Mouse (Mus musculus): ENCODE data around the gene Gdap1l1. TPM values are rescaled to one million over a fixed set of nuclear protein-coding genes. Genes with fewer than 3 reads are reported as not detected.

Gdap1l1 gene
- polyA plus RNA-seq, 1 experiment, result 0.43 TPM

DNA sequence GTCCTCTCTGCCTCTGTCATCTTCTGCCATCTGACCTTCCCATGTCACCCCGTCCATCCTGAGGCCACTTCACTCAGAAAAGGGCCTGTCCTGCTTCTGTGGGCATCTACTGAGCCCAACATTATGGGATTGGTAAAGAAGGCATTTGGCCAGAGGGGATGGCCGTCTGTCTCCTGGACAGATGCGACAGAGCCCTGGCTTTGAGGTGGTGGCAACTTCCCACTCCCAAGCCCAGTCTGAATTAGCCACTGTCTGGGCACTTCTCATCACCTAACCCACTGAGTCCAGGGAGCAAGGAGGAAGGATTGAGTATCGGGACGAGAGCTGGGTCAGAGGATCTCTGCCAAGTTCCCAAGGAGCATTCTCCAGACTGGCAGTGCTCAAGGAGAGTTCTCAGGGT lies 53.7 kb downstream of the Gdap1l1 start, which contains the start of gene R3hdml:
TSS of gene R3hdml (plus strand) at position 301 of the 400 bp plus-strand sequence.
- Histone ChIP-seq H3K27me3 (ENCODE audit: control insufficient read depth, insufficient read depth, insufficient read length) (peaks cover 31% of the 10 kb centered on the region), H3K79me2 (ENCODE audit: control insufficient read depth, insufficient read depth) (no peaks in the 10 kb centered on the region), H3K4me3 (peak within 1 kb of the TSS; percentile 7), H3K36me3 (ENCODE audit: control insufficient read depth, insufficient read depth) (no peaks in the 10 kb centered on the region), H3K4me2 (ENCODE audit: low read depth) (peak within 1 kb of the TSS; percentile 18), H3ac (ENCODE audit: control insufficient read depth, insufficient read length) (no peak within 1 kb of the TSS)
- TF ChIP-seq TCF12 (IDR thresholded peaks at IDR 0.05; ENCODE audit: insufficient read depth, poor library complexity, severe bottlenecking), result no peak
- no peak for TF ChIP-seq MYOG (IDR thresholded peaks at IDR 0.05; ENCODE audit: control insufficient read depth in 1 of 3, insufficient read depth in 1 of 3, insufficient read length in 2 of 3, low read depth in 2 of 3)
- no peak for TF ChIP-seq E2F4 (IDR thresholded peaks at IDR 0.05; ENCODE audit: insufficient read depth)
- TF ChIP-seq REST (IDR thresholded peaks at IDR 0.05; ENCODE audit: insufficient read depth, insufficient read length), result no peak
- TF ChIP-seq CEBPB (IDR thresholded peaks at IDR 0.05; ENCODE audit: insufficient read depth, poor library complexity, severe bottlenecking), result no peak
- TF ChIP-seq TCF3 (IDR thresholded peaks at IDR 0.05; ENCODE audit: insufficient read length, low read depth), result no peak
- no peak for TF ChIP-seq POLR2A (IDR thresholded peaks at IDR 0.05; ENCODE audit: insufficient read length, low read depth)
- no peak for TF ChIP-seq USF1 (IDR thresholded peaks at IDR 0.05; ENCODE audit: low read depth)
- no peak for TF ChIP-seq MAX (IDR thresholded peaks at IDR 0.05; ENCODE audit: low read depth)
- TF ChIP-seq MYOD1 (IDR thresholded peaks at IDR 0.05; ENCODE audit: control insufficient read depth in 1 of 3, insufficient read length in 2 of 3, low read depth in 2 of 3), result no peak
- TF ChIP-seq POLR2AphosphoS2 (IDR thresholded peaks at IDR 0.05; ENCODE audit: insufficient read length, low read depth), result no peak
- TF ChIP-seq SRF (IDR thresholded peaks at IDR 0.05; ENCODE audit: control insufficient read depth, insufficient read length, low read depth), result no peak

DNA sequence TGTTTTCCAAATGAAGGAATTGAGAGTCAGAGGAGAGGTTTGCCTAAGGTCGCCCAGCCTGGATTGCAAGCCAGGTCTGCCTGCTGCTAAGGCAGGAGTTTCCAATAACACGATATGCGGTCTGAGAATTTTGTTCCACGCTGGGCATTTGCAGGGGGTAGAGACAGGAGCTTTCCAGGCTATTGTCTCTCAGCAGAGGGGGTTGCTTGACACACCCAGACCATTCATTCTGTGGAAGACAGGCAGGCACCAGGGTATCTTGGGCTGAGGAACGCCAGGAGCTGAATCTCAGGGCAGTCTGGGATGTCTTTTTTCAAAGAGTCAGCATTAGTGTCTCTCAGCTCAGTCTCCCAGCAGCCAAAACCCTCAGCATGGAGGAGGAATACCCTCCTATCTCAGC lies 54.8 kb downstream of the Gdap1l1 start:
- Histone ChIP-seq H3ac (ENCODE audit: control insufficient read depth, insufficient read length) (no peak overlapping the region), H3K27me3 (ENCODE audit: control insufficient read depth, insufficient read depth, insufficient read length) (peaks cover 27% of the 10 kb centered on the region), H3K36me3 (ENCODE audit: control insufficient read depth, insufficient read depth) (no peaks in the 10 kb centered on the region), H3K79me2 (ENCODE audit: control insufficient read depth, insufficient read depth) (no peaks in the 10 kb centered on the region), H3K4me3 (peak overlapping the region; percentile 7), H3K4me2 (ENCODE audit: low read depth) (no peak overlapping the region)
- TF ChIP-seq POLR2AphosphoS2 (IDR thresholded peaks at IDR 0.05; ENCODE audit: insufficient read length, low read depth) (no peak), CEBPB (IDR thresholded peaks at IDR 0.05; ENCODE audit: insufficient read depth, poor library complexity, severe bottlenecking) (no peak), MYOG (IDR thresholded peaks at IDR 0.05; ENCODE audit: control insufficient read depth in 1 of 3, insufficient read depth in 1 of 3, insufficient read length in 2 of 3, low read depth in 2 of 3) (no peak), E2F4 (IDR thresholded peaks at IDR 0.05; ENCODE audit: insufficient read depth) (no peak), USF1 (IDR thresholded peaks at IDR 0.05; ENCODE audit: low read depth) (no peak), TCF12 (IDR thresholded peaks at IDR 0.05; ENCODE audit: insufficient read depth, poor library complexity, severe bottlenecking) (no peak), SRF (IDR thresholded peaks at IDR 0.05; ENCODE audit: control insufficient read depth, insufficient read length, low read depth) (no peak), MYOD1 (IDR thresholded peaks at IDR 0.05; ENCODE audit: control insufficient read depth in 1 of 3, insufficient read length in 2 of 3, low read depth in 2 of 3) (no peak), REST (IDR thresholded peaks at IDR 0.05; ENCODE audit: insufficient read depth, insufficient read length) (no peak), POLR2A (IDR thresholded peaks at IDR 0.05; ENCODE audit: insufficient read length, low read depth) (no peak), MAX (IDR thresholded peaks at IDR 0.05; ENCODE audit: low read depth) (no peak), TCF3 (IDR thresholded peaks at IDR 0.05; ENCODE audit: insufficient read length, low read depth) (no peak)

DNA sequence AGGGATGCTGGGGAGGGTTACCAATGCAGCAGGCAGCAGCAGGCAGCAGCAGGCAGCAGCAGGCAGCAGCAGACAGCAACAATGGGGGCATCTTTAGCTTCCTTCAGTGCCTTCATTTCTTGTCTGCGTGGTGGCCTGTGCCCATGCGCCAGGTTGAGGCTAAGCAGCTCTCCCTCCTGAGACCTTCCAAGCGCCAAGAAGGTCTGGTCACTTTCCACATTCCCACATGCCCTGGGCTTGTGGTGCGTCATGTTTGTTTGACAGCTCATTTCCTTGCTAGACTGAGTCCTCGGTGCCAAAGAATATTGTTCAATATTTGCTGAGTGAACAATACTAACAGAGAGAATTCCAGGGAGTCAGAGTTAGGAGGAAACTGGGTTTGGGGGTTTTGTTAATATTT lies 55.7 kb downstream of the Gdap1l1 start:
- Histone ChIP-seq H3ac (ENCODE audit: control insufficient read depth, insufficient read length) (no peak overlapping the region), H3K79me2 (ENCODE audit: control insufficient read depth, insufficient read depth) (no peaks in the 10 kb centered on the region), H3K36me3 (ENCODE audit: control insufficient read depth, insufficient read depth) (no peaks in the 10 kb centered on the region), H3K4me3 (no peak overlapping the region), H3K4me2 (ENCODE audit: low read depth) (peak overlapping the region; percentile 12), H3K27me3 (ENCODE audit: control insufficient read depth, insufficient read depth, insufficient read length) (peaks cover 31% of the 10 kb centered on the region)
- TF ChIP-seq SRF (IDR thresholded peaks at IDR 0.05; ENCODE audit: control insufficient read depth, insufficient read length, low read depth) (no peak), MYOG (IDR thresholded peaks at IDR 0.05; ENCODE audit: control insufficient read depth in 1 of 3, insufficient read depth in 1 of 3, insufficient read length in 2 of 3, low read depth in 2 of 3) (no peak), POLR2AphosphoS2 (IDR thresholded peaks at IDR 0.05; ENCODE audit: insufficient read length, low read depth) (no peak), TCF3 (IDR thresholded peaks at IDR 0.05; ENCODE audit: insufficient read length, low read depth) (no peak), REST (IDR thresholded peaks at IDR 0.05; ENCODE audit: insufficient read depth, insufficient read length) (no peak), POLR2A (IDR thresholded peaks at IDR 0.05; ENCODE audit: insufficient read length, low read depth) (no peak), MYOD1 (IDR thresholded peaks at IDR 0.05; ENCODE audit: control insufficient read depth in 1 of 3, insufficient read length in 2 of 3, low read depth in 2 of 3) (no peak), E2F4 (IDR thresholded peaks at IDR 0.05; ENCODE audit: insufficient read depth) (no peak), MAX (IDR thresholded peaks at IDR 0.05; ENCODE audit: low read depth) (no peak), CEBPB (IDR thresholded peaks at IDR 0.05; ENCODE audit: insufficient read depth, poor library complexity, severe bottlenecking) (no peak), USF1 (IDR thresholded peaks at IDR 0.05; ENCODE audit: low read depth) (no peak), TCF12 (IDR thresholded peaks at IDR 0.05; ENCODE audit: insufficient read depth, poor library complexity, severe bottlenecking) (no peak)

DNA sequence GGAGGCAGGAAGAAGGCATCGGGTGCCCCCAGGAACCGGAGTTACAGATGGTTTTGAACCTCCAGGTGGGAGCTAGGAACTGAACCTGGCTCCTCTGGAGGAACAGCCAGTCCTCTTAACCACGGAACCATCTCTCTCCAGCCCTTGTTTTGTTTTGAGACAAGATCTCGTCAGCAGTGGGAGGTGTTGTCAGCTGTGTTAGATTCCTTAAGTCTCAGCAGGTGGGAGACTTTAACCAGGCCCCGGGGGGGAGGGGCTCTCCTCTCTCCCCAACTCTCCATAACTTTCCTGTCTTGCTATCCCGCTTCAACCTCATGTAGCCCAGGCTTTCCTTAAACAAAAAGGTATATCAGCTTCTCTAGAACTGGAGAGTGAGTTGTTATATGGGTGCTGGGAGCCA lies 56.2 kb downstream of the Gdap1l1 start:
- Histone ChIP-seq H3K36me3 (ENCODE audit: control insufficient read depth, insufficient read depth) (no peaks in the 10 kb centered on the region), H3K79me2 (ENCODE audit: control insufficient read depth, insufficient read depth) (no peaks in the 10 kb centered on the region), H3K27me3 (ENCODE audit: control insufficient read depth, insufficient read depth, insufficient read length) (peaks cover 31% of the 10 kb centered on the region), H3K4me2 (ENCODE audit: low read depth) (no peak overlapping the region), H3K4me3 (no peak overlapping the region), H3ac (ENCODE audit: control insufficient read depth, insufficient read length) (no peak overlapping the region)
- no peak for TF ChIP-seq USF1 (IDR thresholded peaks at IDR 0.05; ENCODE audit: low read depth)
- TF ChIP-seq E2F4 (IDR thresholded peaks at IDR 0.05; ENCODE audit: insufficient read depth), result no peak
- no peak for TF ChIP-seq TCF12 (IDR thresholded peaks at IDR 0.05; ENCODE audit: insufficient read depth, poor library complexity, severe bottlenecking)
- no peak for TF ChIP-seq POLR2A (IDR thresholded peaks at IDR 0.05; ENCODE audit: insufficient read length, low read depth)

DNA sequence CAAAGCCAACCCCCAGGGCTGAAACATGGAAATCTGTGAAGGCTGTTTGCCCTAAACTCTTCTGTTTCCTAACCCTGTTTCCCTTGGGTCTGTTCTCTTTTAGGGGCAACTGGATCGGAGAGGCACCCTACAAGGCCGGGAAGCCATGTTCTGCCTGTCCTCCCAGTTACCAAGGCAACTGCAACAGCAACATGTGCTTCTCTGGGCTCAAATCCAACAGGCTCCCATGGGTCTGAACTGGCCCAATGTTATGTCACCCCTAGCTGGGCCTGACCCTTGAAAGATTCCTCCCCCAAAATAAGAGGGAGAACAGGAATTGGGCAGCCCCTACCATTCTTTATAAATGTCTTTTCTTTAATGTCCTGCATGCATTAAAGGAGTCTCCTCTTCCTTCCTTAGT lies 63.9 kb downstream of the Gdap1l1 start:
- no peak overlapping the region for H3ac ChIP-seq (ENCODE audit: control insufficient read depth, insufficient read length)
- TF ChIP-seq TCF12 (IDR thresholded peaks at IDR 0.05; ENCODE audit: insufficient read depth, poor library complexity, severe bottlenecking) (no peak), MYOG (IDR thresholded peaks at IDR 0.05; ENCODE audit: control insufficient read depth in 1 of 3, insufficient read depth in 1 of 3, insufficient read length in 2 of 3, low read depth in 2 of 3) (no peak), POLR2AphosphoS2 (IDR thresholded peaks at IDR 0.05; ENCODE audit: insufficient read length, low read depth) (no peak)
- H3K36me3 ChIP-seq (ENCODE audit: control insufficient read depth, insufficient read depth), result no peaks in the 10 kb centered on the region
- H3K4me3 ChIP-seq, result no peak overlapping the region
- H3K4me2 ChIP-seq (ENCODE audit: low read depth), result no peak overlapping the region
- no peaks in the 10 kb centered on the region for H3K79me2 ChIP-seq (ENCODE audit: control insufficient read depth, insufficient read depth)
- H3K27me3 ChIP-seq (ENCODE audit: control insufficient read depth, insufficient read depth, insufficient read length), result peaks cover 57% of the 10 kb centered on the region

All from myocyte (in vitro differentiated cells).